Mouse (Mus musculus) embryonic fibroblast, embryonic 13.5 days (primary cell): ENCODE results near the gene Grb2.

Experiments used
- CTCF ChIP-seq: IDR thresholded peaks from 2 replicates; pipeline ENCODE4 v1.5.1; 2011; ENCODE audit warnings: mild to moderate bottlenecking, control low read depth, low read length, moderate library complexity, borderline replicate concordance; ENCODE audit not compliant: insufficient read depth
- POLR2A ChIP-seq: IDR thresholded peaks from 2 replicates; pipeline ENCODE4 v1.6.1; 2011; ENCODE audit warnings: low read depth, mild to moderate bottlenecking, control low read depth, low read length, moderate library complexity

- TF ChIP-seq CTCF = peak; percentile 10; the same call in 1 of the 2 replicates
- no peak for TF ChIP-seq POLR2A
Observed at GRCm38 (mm10) chr11:115623487-115624070, 84.8 kb downstream of the Grb2 start.
